Mouse (Mus musculus): Measurements from ENCODE around the gene Itga2b. TPM values are rescaled to one million over a fixed set of nuclear protein-coding genes. Genes with fewer than 3 reads are reported as not detected.
A peak's percentile ranks its signal among the peaks of the same experiment; 100 is the strongest.

The Itga2b gene
- polyA plus RNA-seq, 1 experiment: 4,614 TPM

- Histone ChIP-seq H3K36me3 (replicated peaks; ENCODE audit: low read length) (peaks cover 46% of the 10 kb centered on the region), H3K4me1 (peaks cover 76% of the 10 kb centered on the region), H3K9me3 (peaks cover 2% of the 10 kb centered on the region; the same call in 1 of the 2 replicates), H3K27me3 (replicated peaks) (peaks cover 4% of the 10 kb centered on the region), H3K4me3 (replicated peaks) (peak overlapping the region; percentile 93)
- TF ChIP-seq FLI1 (IDR thresholded peaks at IDR 0.05; ENCODE audit: low read length): no peak
- TF ChIP-seq GATA1 (IDR thresholded peaks at IDR 0.05; ENCODE audit: borderline replicate concordance, low read length): no peak
Observed at GRCm38 (mm10) chr11:102432115-102432843, 37.6 kb downstream of the Itga2b start.

GRCm38 (mm10) chr11:102431728-102432114 lies 38.2 kb downstream of the Itga2b start:
- Histone ChIP-seq H3K27me3 (replicated peaks) (peaks cover 2% of the 10 kb centered on the region), H3K36me3 (replicated peaks; ENCODE audit: low read length) (peaks cover 41% of the 10 kb centered on the region), H3K4me1 (peaks cover 72% of the 10 kb centered on the region), H3K4me3 (replicated peaks) (peak overlapping the region; percentile 93), H3K9me3 (peaks cover 5% of the 10 kb centered on the region; the same call in 1 of the 2 replicates)
- TF ChIP-seq FLI1 (IDR thresholded peaks at IDR 0.05; ENCODE audit: low read length): no peak
- no peak for TF ChIP-seq GATA1 (IDR thresholded peaks at IDR 0.05; ENCODE audit: borderline replicate concordance, low read length)

GRCm38 (mm10) chr11:102431018-102431645 lies 38.8 kb downstream of the Itga2b start:
- H3K4me1 ChIP-seq: peaks cover 67% of the 10 kb centered on the region
- H3K9me3 ChIP-seq: peaks cover 5% of the 10 kb centered on the region; the same call in 1 of the 2 replicates
- peak overlapping the region; percentile 95 for H3K4me3 ChIP-seq (replicated peaks)
- TF ChIP-seq GATA1 (IDR thresholded peaks at IDR 0.05; ENCODE audit: borderline replicate concordance, low read length) (no peak), FLI1 (IDR thresholded peaks at IDR 0.05; ENCODE audit: low read length) (no peak)
- peaks cover 36% of the 10 kb centered on the region for H3K36me3 ChIP-seq (replicated peaks; ENCODE audit: low read length)
- H3K27me3 ChIP-seq (replicated peaks): peaks cover 2% of the 10 kb centered on the region

- peaks cover 66% of the 10 kb centered on the region for H3K4me1 ChIP-seq
- H3K36me3 ChIP-seq (replicated peaks; ENCODE audit: low read length): peaks cover 28% of the 10 kb centered on the region
- TF ChIP-seq GATA1 (IDR thresholded peaks at IDR 0.05; ENCODE audit: borderline replicate concordance, low read length): no peak
- H3K27me3 ChIP-seq (replicated peaks): peaks cover 2% of the 10 kb centered on the region
- peak within 1 kb of the TSS; percentile 95 for H3K4me3 ChIP-seq (replicated peaks)
- peaks cover 5% of the 10 kb centered on the region; the same call in 1 of the 2 replicates for H3K9me3 ChIP-seq
Observed at GRCm38 (mm10) chr11:102430121-102431017, 39.6 kb downstream of the Itga2b start, which contains the start of gene Grn. Gene Grn, plus strand, starts transcription at chr11:102430315.

- peaks cover 20% of the 10 kb centered on the region for H3K36me3 ChIP-seq (replicated peaks; ENCODE audit: low read length)
Observed at GRCm38 (mm10) chr11:102429551-102429950, 40.4 kb downstream of the Itga2b start.

GRCm38 (mm10) chr11:102428981-102429540 lies 40.9 kb downstream of the Itga2b start:
- Histone ChIP-seq H3K4me3 (replicated peaks) (peak overlapping the region; percentile 95), H3K4me1 (peaks cover 66% of the 10 kb centered on the region), H3K27me3 (replicated peaks) (peaks cover 6% of the 10 kb centered on the region), H3K36me3 (replicated peaks; ENCODE audit: low read length) (peaks cover 15% of the 10 kb centered on the region), H3K9me3 (peaks cover 5% of the 10 kb centered on the region; the same call in 1 of the 2 replicates)
- TF ChIP-seq FLI1 (IDR thresholded peaks at IDR 0.05; ENCODE audit: low read length): no peak

More at GRCm38 (mm10) chr11:102429551-102429950, 40.4 kb downstream of the Itga2b start:
- H3K9me3 ChIP-seq: peaks cover 5% of the 10 kb centered on the region; the same call in 1 of the 2 replicates
- peak overlapping the region; percentile 95 for H3K4me3 ChIP-seq (replicated peaks)
- peaks cover 69% of the 10 kb centered on the region for H3K4me1 ChIP-seq
- H3K27me3 ChIP-seq (replicated peaks): peaks cover 3% of the 10 kb centered on the region
- no peak for TF ChIP-seq FLI1 (IDR thresholded peaks at IDR 0.05; ENCODE audit: low read length)
- no peak for TF ChIP-seq GATA1 (IDR thresholded peaks at IDR 0.05; ENCODE audit: borderline replicate concordance, low read length)

GRCm38 (mm10) chr11:102425555-102426316 lies 44.2 kb downstream of the Itga2b start:
- H3K4me3 ChIP-seq (replicated peaks): no peak overlapping the region
- no peak for TF ChIP-seq GATA1 (IDR thresholded peaks at IDR 0.05; ENCODE audit: borderline replicate concordance, low read length)
- TF ChIP-seq FLI1 (IDR thresholded peaks at IDR 0.05; ENCODE audit: low read length): no peak

GRCm38 (mm10) chr11:102424666-102425065 lies 45.3 kb downstream of the Itga2b start:
- TF ChIP-seq GATA1 (IDR thresholded peaks at IDR 0.05; ENCODE audit: borderline replicate concordance, low read length) (no peak), FLI1 (IDR thresholded peaks at IDR 0.05; ENCODE audit: low read length) (no peak)
- no peaks in the 10 kb centered on the region for H3K36me3 ChIP-seq (replicated peaks; ENCODE audit: low read length)
- peak overlapping the region; percentile 10 for H3K4me3 ChIP-seq (replicated peaks)
- peaks cover 25% of the 10 kb centered on the region for H3K4me1 ChIP-seq
- H3K9me3 ChIP-seq: peaks cover 19% of the 10 kb centered on the region
- H3K27me3 ChIP-seq (replicated peaks): peaks cover 20% of the 10 kb centered on the region

More at GRCm38 (mm10) chr11:102425555-102426316, 44.2 kb downstream of the Itga2b start:
- Histone ChIP-seq H3K36me3 (replicated peaks; ENCODE audit: low read length) (no peaks in the 10 kb centered on the region), H3K9me3 (peaks cover 10% of the 10 kb centered on the region), H3K4me1 (peaks cover 32% of the 10 kb centered on the region), H3K27me3 (replicated peaks) (peaks cover 18% of the 10 kb centered on the region)

Data from megakaryocyte, embryonic 14.5 days (primary cell).